Mouse (Mus musculus): ENCODE data around the gene Iqca. TPM values are rescaled to one million over a fixed set of nuclear protein-coding genes. Genes with fewer than 3 reads are reported as not detected.

The Iqca gene
- polyA plus RNA-seq, 1 experiment from 2014 or later = 0.16 TPM

- Histone ChIP-seq H3K4me1 (ENCODE audit: control insufficient read depth, insufficient read depth, low read length) (no peaks in the 10 kb centered on the region), H3K9ac (ENCODE audit: low read length) (no peak overlapping the region), H3K4me3 (ENCODE audit: low read length) (no peak overlapping the region), H3K27me3 (ENCODE audit: control insufficient read depth, insufficient read depth, low read length) (no peaks in the 10 kb centered on the region), H3K36me3 (ENCODE audit: control insufficient read depth, insufficient read depth) (no peaks in the 10 kb centered on the region), H3K9me3 (replicated peaks; ENCODE audit: control insufficient read depth, low read length) (peaks cover 8% of the 10 kb centered on the region), H3K4me2 (ENCODE audit: low read depth, low read length) (no peak overlapping the region), H3K27ac (ENCODE audit: low read length) (no peak overlapping the region)
- no peak for ATAC-seq (replicated peaks; ENCODE audit: extremely low read depth, insufficient read depth, low FRiP score)
- WGBS = 82% methylated on average over 10 of the region's 10 CpGs
These were observed 60.2 kb downstream of the Iqca start for GRCm38 (mm10) chr1:90092816-90093493.

- Histone ChIP-seq H3K9me3 (replicated peaks; ENCODE audit: control insufficient read depth, low read length) (peaks cover 8% of the 10 kb centered on the region), H3K4me3 (ENCODE audit: low read length) (no peak overlapping the region), H3K9ac (ENCODE audit: low read length) (no peak overlapping the region), H3K36me3 (ENCODE audit: control insufficient read depth, insufficient read depth) (no peaks in the 10 kb centered on the region), H3K27ac (ENCODE audit: low read length) (no peak overlapping the region), H3K4me1 (ENCODE audit: control insufficient read depth, insufficient read depth, low read length) (no peaks in the 10 kb centered on the region), H3K4me2 (ENCODE audit: low read depth, low read length) (no peak overlapping the region), H3K27me3 (ENCODE audit: control insufficient read depth, insufficient read depth, low read length) (no peaks in the 10 kb centered on the region)
- WGBS = 75% methylated on average over 6 of the region's 6 CpGs
- ATAC-seq (replicated peaks; ENCODE audit: extremely low read depth, insufficient read depth, low FRiP score) = no peak
These were observed 64.8 kb downstream of the Iqca start for GRCm38 (mm10) chr1:90088192-90088990.

GRCm38 (mm10) chr1:90086461-90086860, 66.7 kb downstream of the Iqca start:
- Histone ChIP-seq H3K9me3 (replicated peaks; ENCODE audit: control insufficient read depth, low read length) (peaks cover 4% of the 10 kb centered on the region; the same call in 1 of the 2 replicates), H3K4me2 (ENCODE audit: low read depth, low read length) (no peak overlapping the region), H3K4me3 (ENCODE audit: low read length) (no peak overlapping the region), H3K36me3 (ENCODE audit: control insufficient read depth, insufficient read depth) (no peaks in the 10 kb centered on the region), H3K27me3 (ENCODE audit: control insufficient read depth, insufficient read depth, low read length) (no peaks in the 10 kb centered on the region), H3K9ac (ENCODE audit: low read length) (no peak overlapping the region), H3K4me1 (ENCODE audit: control insufficient read depth, insufficient read depth, low read length) (no peaks in the 10 kb centered on the region), H3K27ac (ENCODE audit: low read length) (no peak overlapping the region)
- WGBS = 77% methylated on average over 10 of the region's 10 CpGs
- ATAC-seq (replicated peaks; ENCODE audit: extremely low read depth, insufficient read depth, low FRiP score) = no peak

- no peak overlapping the region for H3K4me3 ChIP-seq (ENCODE audit: low read length)
- no peak overlapping the region for H3K27ac ChIP-seq (ENCODE audit: low read length)
- ATAC-seq (replicated peaks; ENCODE audit: extremely low read depth, insufficient read depth, low FRiP score) = no peak
- H3K36me3 ChIP-seq (ENCODE audit: control insufficient read depth, insufficient read depth) = no peaks in the 10 kb centered on the region
- WGBS = 50% methylated on average over 6 of the region's 6 CpGs
- H3K9me3 ChIP-seq (replicated peaks; ENCODE audit: control insufficient read depth, low read length) = no peaks in the 10 kb centered on the region
- H3K9ac ChIP-seq (ENCODE audit: low read length) = no peak overlapping the region
- no peak overlapping the region for H3K4me2 ChIP-seq (ENCODE audit: low read depth, low read length)
- H3K27me3 ChIP-seq (ENCODE audit: control insufficient read depth, insufficient read depth, low read length) = no peaks in the 10 kb centered on the region
- H3K4me1 ChIP-seq (ENCODE audit: control insufficient read depth, insufficient read depth, low read length) = no peaks in the 10 kb centered on the region
These were observed 67.6 kb downstream of the Iqca start for GRCm38 (mm10) chr1:90085526-90086157.

- H3K4me1 ChIP-seq (ENCODE audit: control insufficient read depth, insufficient read depth, low read length) = no peaks in the 10 kb centered on the region
- H3K27ac ChIP-seq (ENCODE audit: low read length) = no peak overlapping the region
- no peak overlapping the region for H3K9ac ChIP-seq (ENCODE audit: low read length)
- H3K27me3 ChIP-seq (ENCODE audit: control insufficient read depth, insufficient read depth, low read length) = no peaks in the 10 kb centered on the region
- H3K4me2 ChIP-seq (ENCODE audit: low read depth, low read length) = no peak overlapping the region
- WGBS = 73% methylated on average over 2 of the region's 2 CpGs
- H3K36me3 ChIP-seq (ENCODE audit: control insufficient read depth, insufficient read depth) = no peaks in the 10 kb centered on the region
- no peak for ATAC-seq (replicated peaks; ENCODE audit: extremely low read depth, insufficient read depth, low FRiP score)
- H3K4me3 ChIP-seq (ENCODE audit: low read length) = no peak overlapping the region
- H3K9me3 ChIP-seq (replicated peaks; ENCODE audit: control insufficient read depth, low read length) = no peaks in the 10 kb centered on the region
These were observed 76.9 kb downstream of the Iqca start for GRCm38 (mm10) chr1:90076291-90076690.

GRCm38 (mm10) chr1:90074779-90075178, 78.4 kb downstream of the Iqca start:
- H3K4me1 ChIP-seq (ENCODE audit: control insufficient read depth, insufficient read depth, low read length) = no peaks in the 10 kb centered on the region
- no peak overlapping the region for H3K27ac ChIP-seq (ENCODE audit: low read length)
- ATAC-seq (replicated peaks; ENCODE audit: extremely low read depth, insufficient read depth, low FRiP score) = no peak
- H3K27me3 ChIP-seq (ENCODE audit: control insufficient read depth, insufficient read depth, low read length) = no peaks in the 10 kb centered on the region
- no peak overlapping the region for H3K4me3 ChIP-seq (ENCODE audit: low read length)
- 60% methylated on average over 5 of the region's 5 CpGs for WGBS
- no peak overlapping the region for H3K9ac ChIP-seq (ENCODE audit: low read length)
- no peak overlapping the region for H3K4me2 ChIP-seq (ENCODE audit: low read depth, low read length)
- no peaks in the 10 kb centered on the region for H3K36me3 ChIP-seq (ENCODE audit: control insufficient read depth, insufficient read depth)
- no peaks in the 10 kb centered on the region for H3K9me3 ChIP-seq (replicated peaks; ENCODE audit: control insufficient read depth, low read length)

GRCm38 (mm10) chr1:90071812-90072580, 81.2 kb downstream of the Iqca start:
- WGBS = 72% methylated on average over 13 of the region's 13 CpGs
- H3K27ac ChIP-seq (ENCODE audit: low read length) = no peak overlapping the region
- H3K36me3 ChIP-seq (ENCODE audit: control insufficient read depth, insufficient read depth) = no peaks in the 10 kb centered on the region
- H3K9ac ChIP-seq (ENCODE audit: low read length) = no peak overlapping the region
- H3K9me3 ChIP-seq (replicated peaks; ENCODE audit: control insufficient read depth, low read length) = no peaks in the 10 kb centered on the region
- no peak for ATAC-seq (replicated peaks; ENCODE audit: extremely low read depth, insufficient read depth, low FRiP score)
- no peak overlapping the region for H3K4me3 ChIP-seq (ENCODE audit: low read length)
- no peak overlapping the region for H3K4me2 ChIP-seq (ENCODE audit: low read depth, low read length)
- peaks cover 5% of the 10 kb centered on the region; the same call in 1 of the 2 replicates for H3K27me3 ChIP-seq (ENCODE audit: control insufficient read depth, insufficient read depth, low read length)
- no peaks in the 10 kb centered on the region for H3K4me1 ChIP-seq (ENCODE audit: control insufficient read depth, insufficient read depth, low read length)

GRCm38 (mm10) chr1:90060599-90060998, 92.6 kb downstream of the Iqca start:
- Histone ChIP-seq H3K4me2 (ENCODE audit: low read depth, low read length) (no peak overlapping the region), H3K27me3 (ENCODE audit: control insufficient read depth, insufficient read depth, low read length) (no peaks in the 10 kb centered on the region; the same call in 1 of the 2 replicates), H3K9ac (ENCODE audit: low read length) (no peak overlapping the region), H3K27ac (ENCODE audit: low read length) (no peak overlapping the region), H3K9me3 (replicated peaks; ENCODE audit: control insufficient read depth, low read length) (peaks cover 3% of the 10 kb centered on the region), H3K4me1 (ENCODE audit: control insufficient read depth, insufficient read depth, low read length) (no peaks in the 10 kb centered on the region), H3K36me3 (ENCODE audit: control insufficient read depth, insufficient read depth) (no peaks in the 10 kb centered on the region), H3K4me3 (ENCODE audit: low read length) (no peak overlapping the region)
- ATAC-seq (replicated peaks; ENCODE audit: extremely low read depth, insufficient read depth, low FRiP score) = no peak
- 16% methylated on average over 7 of the region's 7 CpGs for WGBS

Measured in heart, embryonic 16.5 days (tissue).